Mouse (Mus musculus): ENCODE measurements at regions not wholly inside any gene's neighbourhood (a gene's known extent, or its start where the extent isn't known, plus 50 kb on each side); places are given as distances from the start of the nearest gene placed in this dataset.

- no peak for TF ChIP-seq POLR2A (IDR thresholded peaks at IDR 0.05; ENCODE audit: low read depth, low read length)
- TF ChIP-seq CTCF (conservative IDR thresholded peaks at IDR 0.05; ENCODE audit: insufficient read depth, insufficient read length, low read depth, low read length), result no peak
These were observed 81.7 kb upstream of the Pja1 start for GRCm38 (mm10) chrX:99552778-99553177.
